Mouse (Mus musculus): ENCODE data around the gene Tas1r2. TPM values are rescaled to one million over a fixed set of nuclear protein-coding genes. Genes with fewer than 3 reads are reported as not detected.

Gene Tas1r2
- polyA plus RNA-seq, 1 experiment from 2014 or later: not detected

DNA sequence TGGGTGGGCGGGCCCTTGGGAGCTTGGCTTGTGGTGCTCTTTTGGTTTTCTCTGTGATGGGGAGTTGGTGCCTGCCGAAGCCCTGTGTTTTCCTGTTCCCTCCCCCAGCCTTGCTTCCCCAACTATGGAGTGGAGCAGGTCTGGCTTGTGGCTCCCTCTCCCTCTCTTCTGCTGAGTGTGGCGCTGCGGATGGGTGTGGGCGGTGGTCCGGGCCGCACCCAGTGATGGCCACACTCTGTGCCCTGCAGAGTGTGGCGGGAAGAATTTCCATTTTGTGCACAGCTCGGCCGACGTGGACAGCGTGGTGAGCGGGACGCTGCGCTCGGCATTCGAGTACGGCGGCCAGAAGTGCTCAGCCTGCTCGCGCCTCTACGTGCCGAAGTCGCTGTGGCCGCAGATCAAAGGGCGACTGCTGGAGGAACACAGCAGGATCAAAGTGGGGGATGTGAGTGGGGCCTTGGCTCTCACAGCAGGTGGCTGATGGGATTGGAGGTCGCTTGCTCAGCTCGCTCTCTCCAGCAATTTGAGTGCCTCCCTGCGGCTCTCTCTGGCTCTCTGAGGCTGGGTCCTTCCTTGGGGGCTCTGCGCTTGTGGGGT lies 11.4 kb upstream of the Tas1r2 start:
- Histone ChIP-seq H3K9me3 (ENCODE audit: control insufficient read depth, low read length) (no peaks in the 10 kb centered on the region), H3K27ac (ENCODE audit: low read depth, low read length) (no peak overlapping the region), H3K4me3 (ENCODE audit: low read depth, low read length) (peak overlapping the region; percentile 15; the same call in 1 of the 2 replicates), H3K27me3 (ENCODE audit: control insufficient read depth, insufficient read depth, low read length) (peaks cover 7% of the 10 kb centered on the region; the same call in 1 of the 2 replicates), H3K4me1 (ENCODE audit: control insufficient read depth, insufficient read depth, low read length) (peaks cover 27% of the 10 kb centered on the region), H3K4me2 (ENCODE audit: low read depth) (peak overlapping the region; percentile 40), H3K36me3 (ENCODE audit: control insufficient read depth, insufficient read depth, low read length) (no peaks in the 10 kb centered on the region), H3K9ac (ENCODE audit: low read length) (peak overlapping the region; percentile 37; the same call in 1 of the 2 replicates)
- no peak for ATAC-seq (ENCODE audit: insufficient read depth, low FRiP score, low TSS enrichment)
- DNase-seq (ENCODE audit: low spot score): peak; percentile 55
- under 1% methylated on average over 30 of the region's 30 CpGs for WGBS

DNA sequence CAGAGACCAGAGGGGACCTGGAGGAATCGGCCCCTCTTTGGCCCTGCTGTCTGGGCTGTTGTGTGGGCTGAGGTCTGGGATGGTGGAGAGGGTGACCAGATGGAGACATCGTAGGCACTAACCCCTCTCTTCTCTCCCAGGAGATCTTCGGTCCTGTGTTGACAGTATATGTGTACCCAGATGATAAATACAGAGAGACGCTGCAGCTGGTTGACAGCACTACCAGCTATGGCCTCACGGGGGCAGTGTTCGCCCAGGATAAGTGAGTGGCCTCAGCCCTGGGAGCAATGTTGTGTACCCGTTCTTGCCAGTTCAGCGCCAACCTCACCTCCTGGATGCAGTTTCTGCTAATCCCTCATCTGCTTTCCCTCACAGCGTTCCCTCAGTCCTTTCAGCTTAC lies 9.4 kb upstream of the Tas1r2 start:
- H3K36me3 ChIP-seq (ENCODE audit: control insufficient read depth, insufficient read depth, low read length): peaks cover 2% of the 10 kb centered on the region
- 22% methylated on average over 9 of the region's 9 CpGs for WGBS
- peaks cover 7% of the 10 kb centered on the region; the same call in 1 of the 2 replicates for H3K27me3 ChIP-seq (ENCODE audit: control insufficient read depth, insufficient read depth, low read length)
- H3K4me1 ChIP-seq (ENCODE audit: control insufficient read depth, insufficient read depth, low read length): peaks cover 27% of the 10 kb centered on the region
- H3K27ac ChIP-seq (ENCODE audit: low read depth, low read length): no peak overlapping the region
- peak; percentile 88 for DNase-seq (ENCODE audit: low spot score)
- H3K4me2 ChIP-seq (ENCODE audit: low read depth): no peak overlapping the region
- no peak overlapping the region for H3K4me3 ChIP-seq (ENCODE audit: low read depth, low read length)
- no peak for ATAC-seq (ENCODE audit: insufficient read depth, low FRiP score, low TSS enrichment)
- H3K9me3 ChIP-seq (ENCODE audit: control insufficient read depth, low read length): no peaks in the 10 kb centered on the region
- no peak overlapping the region for H3K9ac ChIP-seq (ENCODE audit: low read length)

- WGBS: 84% methylated on average over 7 of the region's 7 CpGs
- no peaks in the 10 kb centered on the region for H3K9me3 ChIP-seq (ENCODE audit: control insufficient read depth, low read length)
Measured at GRCm38 (mm10) chr4:139646916-139647315, 6.4 kb upstream of the Tas1r2 start.

DNA sequence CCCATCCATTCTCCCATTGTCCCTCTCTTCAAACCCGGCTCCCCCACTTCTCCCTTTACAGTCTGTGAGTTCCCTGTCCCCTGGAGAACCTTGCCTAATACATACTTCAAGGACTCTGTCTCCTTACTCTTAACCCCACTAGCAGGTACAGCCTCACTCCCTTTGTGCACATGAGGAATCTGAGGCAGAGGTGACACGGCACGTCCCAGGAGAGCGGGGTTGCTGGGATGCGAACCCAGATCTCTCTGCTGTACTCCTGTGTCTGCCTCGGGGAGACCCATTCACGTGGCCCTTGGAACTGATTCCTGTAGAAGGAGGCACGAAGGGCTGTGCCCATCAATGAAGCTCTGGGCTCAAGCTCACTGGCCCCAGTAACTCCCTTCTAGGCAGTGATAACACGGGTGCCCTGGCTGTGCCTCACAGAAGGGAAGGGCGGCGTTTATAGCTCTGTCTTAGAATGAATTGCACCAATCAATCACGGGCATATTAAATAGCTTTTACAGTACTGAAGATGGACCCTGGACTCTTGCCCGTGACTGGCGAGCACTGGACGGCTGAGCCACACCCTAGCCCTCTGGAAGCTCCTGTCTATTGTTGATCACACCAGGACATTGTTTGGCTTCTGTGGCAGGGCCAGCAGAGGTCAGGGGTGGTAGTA lies 3.1 kb upstream of the Tas1r2 start:
- ATAC-seq (ENCODE audit: insufficient read depth, low FRiP score, low TSS enrichment): no peak
- no peak overlapping the region for H3K27ac ChIP-seq (ENCODE audit: low read depth, low read length)
- no peak overlapping the region for H3K4me2 ChIP-seq (ENCODE audit: low read depth)
- H3K36me3 ChIP-seq (ENCODE audit: control insufficient read depth, insufficient read depth, low read length): peaks cover 2% of the 10 kb centered on the region
- WGBS: 63% methylated on average over 15 of the region's 15 CpGs
- H3K9me3 ChIP-seq (ENCODE audit: control insufficient read depth, low read length): no peaks in the 10 kb centered on the region
- DNase-seq (ENCODE audit: low spot score): no peak
- no peak overlapping the region for H3K9ac ChIP-seq (ENCODE audit: low read length)
- no peak overlapping the region for H3K4me3 ChIP-seq (ENCODE audit: low read depth, low read length)
- no peaks in the 10 kb centered on the region for H3K27me3 ChIP-seq (ENCODE audit: control insufficient read depth, insufficient read depth, low read length)
- H3K4me1 ChIP-seq (ENCODE audit: control insufficient read depth, insufficient read depth, low read length): no peaks in the 10 kb centered on the region

More at GRCm38 (mm10) chr4:139646916-139647315, 6.4 kb upstream of the Tas1r2 start:
- no peak overlapping the region for H3K9ac ChIP-seq (ENCODE audit: low read length)
- no peak overlapping the region for H3K27ac ChIP-seq (ENCODE audit: low read depth, low read length)
- ATAC-seq (ENCODE audit: insufficient read depth, low FRiP score, low TSS enrichment) (no peak), DNase-seq (ENCODE audit: low spot score) (no peak)
- H3K4me1 ChIP-seq (ENCODE audit: control insufficient read depth, insufficient read depth, low read length): peaks cover under 1% of the 10 kb centered on the region
- 0 out of 2 replicates have a peak, but pooled peaks cover 3% of the 10 kb centered on the region for H3K27me3 ChIP-seq (ENCODE audit: control insufficient read depth, insufficient read depth, low read length)
- H3K4me2 ChIP-seq (ENCODE audit: low read depth): no peak overlapping the region
- H3K4me3 ChIP-seq (ENCODE audit: low read depth, low read length): no peak overlapping the region
- H3K36me3 ChIP-seq (ENCODE audit: control insufficient read depth, insufficient read depth, low read length): peaks cover 2% of the 10 kb centered on the region

GRCm38 (mm10) chr4:139650907-139651306 lies 2.4 kb upstream of the Tas1r2 start:
- H3K36me3 ChIP-seq (ENCODE audit: control insufficient read depth, insufficient read depth, low read length): peaks cover 2% of the 10 kb centered on the region
- DNase-seq (ENCODE audit: low spot score) (peak; percentile 30), ATAC-seq (ENCODE audit: insufficient read depth, low FRiP score, low TSS enrichment) (no peak)
- no peak overlapping the region for H3K27ac ChIP-seq (ENCODE audit: low read depth, low read length)
- no peaks in the 10 kb centered on the region for H3K9me3 ChIP-seq (ENCODE audit: control insufficient read depth, low read length)
- no peaks in the 10 kb centered on the region for H3K4me1 ChIP-seq (ENCODE audit: control insufficient read depth, insufficient read depth, low read length)
- no peak overlapping the region for H3K4me2 ChIP-seq (ENCODE audit: low read depth)
- H3K4me3 ChIP-seq (ENCODE audit: low read depth, low read length): no peak overlapping the region
- H3K9ac ChIP-seq (ENCODE audit: low read length): no peak overlapping the region
- no peaks in the 10 kb centered on the region for H3K27me3 ChIP-seq (ENCODE audit: control insufficient read depth, insufficient read depth, low read length)
- 55% methylated on average over 11 of the region's 11 CpGs for WGBS

DNA sequence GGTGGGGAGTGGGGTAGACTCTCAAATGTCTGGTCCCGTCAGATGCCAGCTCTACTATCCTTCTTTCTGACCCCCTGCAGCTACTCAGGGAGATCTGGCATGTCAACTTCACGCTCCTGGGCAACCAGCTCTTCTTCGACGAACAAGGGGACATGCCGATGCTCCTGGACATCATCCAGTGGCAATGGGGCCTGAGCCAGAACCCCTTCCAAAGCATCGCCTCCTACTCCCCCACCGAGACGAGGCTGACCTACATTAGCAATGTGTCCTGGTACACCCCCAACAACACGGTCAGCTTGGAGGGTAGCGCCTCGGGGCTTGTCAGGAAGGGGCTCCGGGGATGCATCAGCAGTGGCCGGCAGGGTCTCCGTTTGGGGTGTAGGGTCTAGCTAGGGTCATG lies 8.6 kb downstream of the Tas1r2 start:
- Histone ChIP-seq H3K27ac (ENCODE audit: low read depth, low read length) (no peak overlapping the region), H3K9me3 (ENCODE audit: control insufficient read depth, low read length) (no peaks in the 10 kb centered on the region; the same call in 1 of the 2 replicates), H3K27me3 (ENCODE audit: control insufficient read depth, insufficient read depth, low read length) (no peaks in the 10 kb centered on the region), H3K4me1 (ENCODE audit: control insufficient read depth, insufficient read depth, low read length) (no peaks in the 10 kb centered on the region), H3K36me3 (ENCODE audit: control insufficient read depth, insufficient read depth, low read length) (no peaks in the 10 kb centered on the region), H3K9ac (ENCODE audit: low read length) (no peak overlapping the region), H3K4me2 (ENCODE audit: low read depth) (no peak overlapping the region), H3K4me3 (ENCODE audit: low read depth, low read length) (no peak overlapping the region)
- WGBS: 90% methylated on average over 14 of the region's 14 CpGs
- ATAC-seq (ENCODE audit: insufficient read depth, low FRiP score, low TSS enrichment): no peak
- DNase-seq (ENCODE audit: low spot score): no peak

GRCm38 (mm10) chr4:139667632-139668031 lies 14.3 kb downstream of the Tas1r2 start:
- Histone ChIP-seq H3K4me2 (ENCODE audit: low read depth) (no peak overlapping the region), H3K4me3 (ENCODE audit: low read depth, low read length) (no peak overlapping the region), H3K27me3 (ENCODE audit: control insufficient read depth, insufficient read depth, low read length) (no peaks in the 10 kb centered on the region), H3K27ac (ENCODE audit: low read depth, low read length) (no peak overlapping the region), H3K36me3 (ENCODE audit: control insufficient read depth, insufficient read depth, low read length) (no peaks in the 10 kb centered on the region), H3K9me3 (ENCODE audit: control insufficient read depth, low read length) (no peaks in the 10 kb centered on the region; the same call in 1 of the 2 replicates), H3K9ac (ENCODE audit: low read length) (no peak overlapping the region), H3K4me1 (ENCODE audit: control insufficient read depth, insufficient read depth, low read length) (no peaks in the 10 kb centered on the region)
- ATAC-seq (ENCODE audit: insufficient read depth, low FRiP score, low TSS enrichment) (no peak), DNase-seq (ENCODE audit: low spot score) (no peak)
- WGBS: 54% methylated on average over 6 of the region's 6 CpGs

- H3K4me3 ChIP-seq (ENCODE audit: low read depth, low read length): no peak overlapping the region
- H3K27ac ChIP-seq (ENCODE audit: low read depth, low read length): no peak overlapping the region
- H3K4me1 ChIP-seq (ENCODE audit: control insufficient read depth, insufficient read depth, low read length): no peaks in the 10 kb centered on the region
- no peaks in the 10 kb centered on the region for H3K36me3 ChIP-seq (ENCODE audit: control insufficient read depth, insufficient read depth, low read length)
- ATAC-seq (ENCODE audit: insufficient read depth, low FRiP score, low TSS enrichment) (no peak), DNase-seq (ENCODE audit: low spot score) (peak; percentile 83)
- no peak overlapping the region for H3K9ac ChIP-seq (ENCODE audit: low read length)
- 18% methylated on average over 6 of the region's 6 CpGs for WGBS
- no peaks in the 10 kb centered on the region for H3K27me3 ChIP-seq (ENCODE audit: control insufficient read depth, insufficient read depth, low read length)
- no peaks in the 10 kb centered on the region; the same call in 1 of the 2 replicates for H3K9me3 ChIP-seq (ENCODE audit: control insufficient read depth, low read length)
- no peak overlapping the region for H3K4me2 ChIP-seq (ENCODE audit: low read depth)
Measured at GRCm38 (mm10) chr4:139669847-139670246, 16.5 kb downstream of the Tas1r2 start.

- Histone ChIP-seq H3K27me3 (ENCODE audit: control insufficient read depth, insufficient read depth, low read length) (no peaks in the 10 kb centered on the region), H3K4me1 (ENCODE audit: control insufficient read depth, insufficient read depth, low read length) (no peaks in the 10 kb centered on the region), H3K36me3 (ENCODE audit: control insufficient read depth, insufficient read depth, low read length) (no peaks in the 10 kb centered on the region), H3K27ac (ENCODE audit: low read depth, low read length) (no peak overlapping the region), H3K4me2 (ENCODE audit: low read depth) (no peak overlapping the region), H3K9me3 (ENCODE audit: control insufficient read depth, low read length) (no peaks in the 10 kb centered on the region; the same call in 1 of the 2 replicates), H3K9ac (ENCODE audit: low read length) (no peak overlapping the region), H3K4me3 (ENCODE audit: low read depth, low read length) (no peak overlapping the region)
- no peak for ATAC-seq (ENCODE audit: insufficient read depth, low FRiP score, low TSS enrichment)
- 57% methylated on average over 9 of the region's 9 CpGs for WGBS
- DNase-seq (ENCODE audit: low spot score): no peak
Measured at GRCm38 (mm10) chr4:139675696-139676095, 22.4 kb downstream of the Tas1r2 start.

Data from neural tube, embryonic 11.5 days (tissue).